Mouse (Mus musculus) CH12F3 (cell line): ENCODE results near the gene Asic4.

ENCODE experiments used
- in situ Hi-C: fragments of 300-500 bp; cut with MboI; formaldehyde crosslinking; loops from 2 replicates; pipeline ENCODE4 v1.14.3; 2020; ENCODE audit warnings: low sequenced_read_pairs

The Asic4 gene

DNA sequence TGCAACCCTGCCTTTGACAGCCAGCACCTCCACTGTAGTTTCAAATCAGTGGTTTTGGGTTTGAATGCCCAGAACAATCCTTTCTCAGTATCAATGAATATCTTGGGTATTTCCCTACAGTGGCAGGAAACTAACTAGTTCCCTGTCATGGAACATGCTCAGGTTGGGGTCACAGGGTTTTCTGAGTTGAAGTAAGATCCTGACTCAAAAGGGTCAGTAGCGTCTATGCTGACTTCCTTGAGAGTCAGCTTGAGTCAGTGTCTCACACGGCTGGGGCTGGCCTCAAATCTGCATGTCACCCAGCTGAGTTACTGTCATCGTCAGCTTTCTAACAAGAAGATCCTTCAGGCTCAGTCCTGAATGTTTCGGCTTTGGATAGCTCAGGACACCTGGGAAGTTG is 48.7 kb downstream of the Asic4 start:
- in situ Hi-C loops: no loop called here

DNA sequence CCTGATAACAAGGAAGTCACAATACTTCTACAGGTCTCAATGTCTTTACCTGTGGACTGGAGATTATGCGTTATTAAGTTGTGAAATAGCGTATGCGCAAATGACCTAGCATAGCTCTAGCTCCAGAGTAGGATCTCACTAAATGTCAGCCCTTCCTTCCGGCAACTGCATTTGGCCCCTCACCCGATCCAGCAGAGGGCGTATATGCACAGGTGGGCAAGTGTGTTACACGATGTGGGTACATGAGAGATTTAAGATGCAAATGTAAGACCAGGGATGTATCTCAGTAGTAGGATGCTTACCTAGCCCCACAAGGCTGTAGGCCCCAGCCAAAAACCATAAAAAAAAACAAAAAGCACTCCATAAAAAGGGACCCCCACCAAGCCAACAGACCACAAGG is 49.2 kb downstream of the Asic4 start:
- in situ Hi-C loops: no loop called here

DNA sequence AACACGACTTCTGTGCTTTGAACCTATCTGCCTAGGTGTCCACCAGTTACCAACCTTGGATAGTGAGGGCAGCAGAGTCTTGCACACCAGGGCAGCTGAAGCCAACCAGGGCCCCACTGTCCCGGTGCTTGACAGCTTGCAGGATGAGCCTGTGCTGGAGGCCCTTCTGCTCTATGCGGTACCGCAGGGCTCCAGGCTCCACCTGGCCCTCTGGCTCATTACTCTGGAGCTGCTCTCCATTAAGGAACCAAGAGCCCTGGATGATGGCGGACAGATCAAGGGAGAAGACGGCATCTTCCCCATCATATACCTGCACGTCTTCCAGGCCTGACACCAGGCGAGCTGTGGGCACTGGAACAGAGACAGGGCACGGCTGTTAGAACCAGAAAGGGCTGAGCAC is 51.7 kb downstream of the Asic4 start:
- in situ Hi-C loops: no loop called here

DNA sequence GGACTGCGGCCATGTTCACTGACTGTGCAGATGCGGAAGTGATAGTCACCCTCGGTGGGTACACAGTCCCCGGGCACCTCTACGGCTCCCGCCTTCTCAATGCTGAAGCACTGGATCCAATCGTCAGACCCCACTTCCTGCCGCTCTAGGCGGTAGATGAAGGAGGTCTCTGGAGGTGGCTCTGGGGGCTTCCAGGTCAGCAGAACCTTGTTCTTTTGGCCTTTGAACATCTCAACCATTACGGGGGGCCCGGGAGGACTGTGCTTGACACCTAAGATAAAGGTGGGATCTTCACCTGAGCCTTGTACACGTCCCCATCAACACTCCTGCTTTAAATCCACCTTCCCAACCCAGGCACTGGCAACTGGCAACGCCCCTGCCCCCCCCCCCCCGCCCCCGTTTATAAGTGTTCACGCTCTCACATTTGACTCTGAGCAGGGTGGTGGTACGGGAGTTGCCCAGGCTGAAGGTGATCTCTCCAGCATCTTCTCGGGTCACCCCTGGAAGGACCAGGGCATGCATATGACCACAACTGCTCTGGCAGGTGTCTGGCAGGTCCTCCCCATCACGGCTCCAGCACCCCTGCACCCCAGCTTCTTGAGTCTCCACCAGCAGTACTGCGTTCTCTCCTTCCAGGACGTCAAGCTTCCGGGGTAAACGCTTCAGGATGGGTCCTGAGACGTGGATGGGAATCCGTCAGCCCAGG is 52.9 kb downstream of the Asic4 start:
- in situ Hi-C loops: no loop called here

- in situ Hi-C loops: no loop called here
Measured at GRCm38 (mm10) chr1:75503651-75503980, 53.4 kb downstream of the Asic4 start.

DNA sequence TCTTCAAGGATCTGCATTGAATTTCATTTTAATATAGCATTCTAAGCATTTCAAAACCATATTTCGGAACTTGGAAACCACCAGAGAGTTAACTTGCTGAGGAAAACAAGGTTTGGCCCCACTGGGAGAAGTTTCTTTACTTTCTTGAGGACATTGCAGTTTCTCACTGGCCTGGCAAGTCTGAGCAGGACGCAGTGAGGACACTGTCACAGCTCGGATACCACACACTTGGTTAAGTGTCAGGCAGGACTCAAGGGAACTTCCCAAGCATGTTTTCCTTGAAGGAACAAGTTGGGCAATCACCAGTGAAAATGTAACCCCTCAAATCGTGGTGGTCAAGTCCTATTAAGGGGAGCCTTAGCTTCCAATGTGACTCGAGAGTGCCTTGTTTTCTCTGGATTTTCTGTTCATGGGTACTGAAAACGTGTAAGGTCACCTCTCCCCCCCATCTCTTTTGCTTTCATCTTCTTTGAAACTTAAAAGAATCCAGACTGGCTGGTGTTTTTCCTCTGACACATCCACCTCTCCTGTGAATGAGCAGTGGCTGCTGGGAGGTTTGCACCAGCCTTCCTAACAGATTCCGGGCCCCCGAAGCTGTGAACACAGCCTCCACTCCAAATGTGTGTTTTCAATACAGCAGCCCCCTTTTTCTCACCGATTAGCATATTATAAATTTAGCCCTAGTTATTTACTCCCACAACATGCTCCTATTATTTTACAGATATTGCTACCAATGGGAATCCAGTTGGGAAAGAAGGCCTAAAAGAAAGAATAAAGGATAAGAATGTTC is 54.2 kb downstream of the Asic4 start:
- in situ Hi-C loops: no loop called here

- in situ Hi-C loops: no loop called here
Measured at GRCm38 (mm10) chr1:75505159-75505955, 55.1 kb downstream of the Asic4 start.

- in situ Hi-C loops: no loop called here
Measured at GRCm38 (mm10) chr1:75505956-75506831, 56.0 kb downstream of the Asic4 start, which contains the start of gene Obsl1. TSS of gene Obsl1 (minus strand) at chr1:75506452.

DNA sequence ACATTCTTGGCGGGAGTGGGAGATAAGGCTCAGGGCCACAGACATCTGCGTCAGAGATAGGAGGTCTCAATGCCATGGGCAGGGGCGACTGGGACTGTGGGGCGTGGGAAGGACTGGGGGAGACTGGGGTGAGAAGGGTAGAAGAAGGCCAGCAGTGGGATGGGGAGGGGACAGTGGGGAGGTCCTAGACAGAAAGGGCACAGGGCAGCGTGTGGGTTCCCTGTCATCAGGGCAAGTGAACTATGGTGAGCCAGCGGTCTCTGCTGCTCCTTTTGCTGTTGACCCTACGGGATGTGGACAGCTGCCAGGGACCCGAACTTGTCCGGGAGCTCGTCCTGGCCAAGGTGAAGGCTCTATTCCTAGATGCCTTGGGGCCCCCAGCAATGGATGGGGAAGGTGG is 56.8 kb downstream of the Asic4 start, which contains the start of gene Inha:
Gene Inha (plus strand): TSS at position 72 of the 400 bp plus-strand sequence.
- in situ Hi-C loops: no loop called here

GRCm38 (mm10) chr1:75509586-75509985 is 59.4 kb downstream of the Asic4 start:
- in situ Hi-C loops: no loop called here

DNA sequence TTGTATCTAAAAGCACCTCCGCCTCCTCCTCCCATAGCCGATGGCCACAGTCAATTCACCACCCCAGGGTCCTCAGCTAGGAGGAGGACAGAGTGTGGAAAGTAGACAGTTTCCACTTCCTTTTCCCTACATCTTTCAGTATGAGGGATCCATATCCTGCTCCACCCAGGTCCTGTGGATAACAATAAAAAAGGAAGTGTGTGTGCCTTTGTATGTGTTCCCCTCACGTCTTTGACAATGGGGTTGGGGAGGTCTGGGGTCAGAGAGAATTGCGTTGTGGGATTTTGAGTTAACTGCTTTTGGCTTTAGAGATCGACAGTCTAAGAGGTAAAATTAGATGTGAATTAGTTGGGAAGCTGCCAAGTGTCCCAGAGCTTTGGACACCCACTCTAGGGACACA is 59.9 kb downstream of the Asic4 start:
- in situ Hi-C loops: no loop called here

DNA sequence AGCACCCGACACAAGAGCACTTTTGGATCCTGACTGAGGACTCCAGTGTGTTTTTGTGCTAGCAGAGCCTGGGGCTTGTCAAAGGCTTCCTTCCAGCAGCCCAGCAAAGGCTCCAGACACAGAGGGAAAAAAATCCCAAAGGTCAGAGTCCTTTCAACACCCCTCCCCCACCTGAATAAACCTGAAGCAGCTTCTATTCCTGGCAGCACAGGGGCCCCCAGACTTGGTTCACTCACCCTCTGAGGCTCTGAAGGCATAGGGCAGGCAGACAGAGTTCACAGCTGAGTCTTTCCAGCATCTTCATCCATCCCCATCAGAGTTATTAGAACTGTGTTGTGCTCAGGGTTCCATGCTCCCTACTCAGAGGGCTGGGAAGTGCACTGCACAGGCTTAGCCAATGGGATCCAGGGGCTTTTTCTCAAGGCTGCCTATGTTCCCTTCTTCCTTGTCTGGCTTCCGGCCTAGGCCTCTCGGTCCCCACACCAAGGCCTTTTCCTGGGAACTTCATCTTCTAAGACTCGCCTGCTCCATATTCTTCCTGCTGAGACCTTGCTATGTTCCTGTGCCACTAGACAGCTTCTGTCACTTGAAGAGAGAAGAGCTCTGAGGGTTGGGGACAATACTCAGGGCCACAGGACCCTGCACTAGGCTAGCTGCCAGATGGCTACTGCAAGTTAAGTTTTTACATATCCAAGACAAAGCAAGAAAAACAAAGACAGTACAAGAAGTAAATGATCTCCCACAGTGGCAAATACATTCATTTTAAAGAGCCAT is 61.4 kb downstream of the Asic4 start:
- in situ Hi-C loops: no loop called here

- in situ Hi-C loops: no loop called here
Measured at GRCm38 (mm10) chr1:75512550-75512949, 62.3 kb downstream of the Asic4 start.

DNA sequence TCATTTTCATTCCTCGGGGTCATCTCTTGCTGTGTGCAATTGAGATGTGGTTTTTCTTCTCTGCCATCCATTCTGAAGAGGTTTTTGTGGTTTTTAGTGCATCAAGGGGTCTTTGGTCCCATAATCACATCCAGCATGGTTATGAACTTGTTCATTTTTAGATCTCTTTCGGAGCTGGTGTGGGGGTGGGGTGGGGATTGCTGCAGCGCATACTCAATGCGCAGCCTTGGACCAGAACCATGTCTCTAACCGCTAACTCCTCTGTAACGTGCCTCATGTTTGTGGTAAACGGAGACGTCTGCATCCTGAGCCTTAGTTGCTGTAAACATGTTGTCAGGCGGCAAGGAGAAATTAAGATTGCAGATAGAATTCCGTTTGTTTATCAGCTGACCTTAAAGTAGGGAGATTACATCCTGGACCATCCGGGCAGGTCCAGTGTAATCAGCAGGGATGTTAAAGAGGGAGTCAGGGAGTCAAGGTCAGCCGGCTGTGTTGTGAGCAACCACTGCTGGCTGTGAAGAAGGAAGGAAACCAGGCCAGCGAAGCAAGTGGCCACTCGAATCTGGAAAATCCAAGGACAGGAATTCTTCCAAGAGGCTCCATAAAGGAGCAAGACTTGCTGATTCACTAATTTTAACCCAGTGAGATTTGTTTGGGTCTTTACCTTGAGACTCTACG is 66.6 kb downstream of the Asic4 start:
- in situ Hi-C loops: no loop called here

DNA sequence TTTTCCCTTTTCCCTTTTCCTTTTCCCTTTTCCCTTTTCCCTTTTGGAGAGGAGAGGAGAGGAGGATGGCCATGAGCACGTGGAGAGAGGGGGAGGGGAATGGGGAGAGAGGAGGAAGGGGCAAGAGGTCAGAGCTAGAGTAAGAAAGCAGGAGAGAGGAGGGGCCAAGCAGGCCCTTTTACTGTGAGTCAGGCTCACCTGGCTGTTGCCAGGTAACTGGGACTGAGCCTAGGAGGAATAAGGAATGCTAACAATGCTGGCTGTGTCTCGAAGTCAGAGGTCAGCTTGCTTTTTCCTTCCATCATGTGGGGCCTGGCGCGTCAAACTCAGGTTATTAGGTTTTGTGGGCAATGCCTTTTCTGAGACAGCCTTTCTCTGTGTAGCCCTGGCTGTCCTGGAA is 67.7 kb downstream of the Asic4 start:
- in situ Hi-C loops: no loop called here

DNA sequence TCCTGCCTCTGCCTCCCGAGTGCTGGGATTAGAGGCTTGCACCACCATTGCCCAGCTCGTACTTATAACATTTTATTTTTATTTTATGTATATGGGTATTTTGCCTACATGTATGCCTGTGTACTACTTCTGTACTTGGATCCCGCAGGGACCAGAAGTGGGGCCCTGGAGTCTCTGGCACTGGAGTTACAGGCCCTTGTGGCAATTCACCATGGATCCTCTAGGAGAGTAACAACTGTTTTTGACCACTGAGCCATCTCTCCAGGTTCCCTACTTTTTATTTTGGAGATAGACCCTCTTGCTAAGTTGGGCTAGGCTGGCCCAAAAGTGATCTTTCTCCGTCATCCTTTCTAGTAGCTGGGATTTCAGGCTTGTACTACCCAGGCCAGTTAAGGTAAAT is 68.2 kb downstream of the Asic4 start:
- in situ Hi-C loops: no loop called here

DNA sequence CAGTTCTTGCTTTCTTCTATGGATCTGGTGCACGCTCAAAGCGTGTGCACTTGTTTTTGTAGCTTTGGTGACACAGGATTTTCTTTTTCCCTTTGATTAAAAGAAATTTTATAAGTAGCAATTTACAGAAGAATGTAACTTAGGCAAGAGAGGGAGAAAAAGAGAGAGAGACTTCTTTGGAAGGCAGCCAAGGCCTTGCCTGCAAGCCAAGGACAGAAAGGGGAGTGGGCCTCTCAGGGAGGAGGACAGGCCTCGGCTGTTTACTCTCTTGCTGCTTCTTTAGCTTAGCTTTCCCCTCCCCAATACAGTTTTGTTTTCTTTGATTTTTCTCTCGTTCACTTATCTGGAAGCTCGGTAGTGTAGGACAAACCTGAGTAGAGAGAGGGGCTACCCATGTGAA is 69.3 kb downstream of the Asic4 start:
- in situ Hi-C loops: no loop called here

GRCm38 (mm10) chr1:75521321-75522031 is 71.2 kb downstream of the Asic4 start, which contains the start of gene Stk11ip:
TSS of gene Stk11ip (plus strand) at chr1:75521529.
- in situ Hi-C loops: no loop called here
